Mouse (Mus musculus): ENCODE data around the gene P4htm. TPM values are rescaled to one million over a fixed set of nuclear protein-coding genes. Genes with fewer than 3 reads are reported as not detected.
A peak's percentile ranks its signal among the peaks of the same experiment; 100 is the strongest.

Gene P4htm
- 5.8 and 6.4 TPM in 2 replicates for polyA plus RNA-seq (2015; fragmentation: Nextera tagmentation; extraction: Ambion mirVana)

GRCm38 (mm10) chr9:108596998-108597764 lies at the start of gene P4htm:
TSS of gene P4htm (minus strand) at chr9:108597667.
- peak; percentile 73 for ATAC-seq
- no peaks in the 10 kb centered on the region for H3K9me3 ChIP-seq
- peaks cover 6% of the 10 kb centered on the region; the same call in 1 of the 2 replicates for H3K4me1 ChIP-seq (replicated peaks)
- peak within 1 kb of the TSS; percentile 62 for H3K9ac ChIP-seq
- WGBS: 2% methylated on average over 68 of the region's 69 CpGs
- H3K27me3 ChIP-seq (replicated peaks): no peaks in the 10 kb centered on the region
- peak within 1 kb of the TSS; percentile 78 for H3K4me3 ChIP-seq (replicated peaks)
- H3K27ac ChIP-seq: no peak within 1 kb of the TSS
- peak within 1 kb of the TSS; percentile 83 for H3K4me2 ChIP-seq (replicated peaks)
- no peaks in the 10 kb centered on the region for H3K36me3 ChIP-seq

- H3K4me1 ChIP-seq (replicated peaks): 0 out of 2 replicates have a peak, but pooled peaks cover 2% of the 10 kb centered on the region
- no peaks in the 10 kb centered on the region for H3K9me3 ChIP-seq
- peaks cover 4% of the 10 kb centered on the region for H3K36me3 ChIP-seq
- no peak overlapping the region for H3K4me2 ChIP-seq (replicated peaks)
- no peak for ATAC-seq
- no peak overlapping the region for H3K4me3 ChIP-seq (replicated peaks)
- H3K9ac ChIP-seq: no peak overlapping the region
- 94% methylated on average over 2 of the region's 2 CpGs for WGBS
- no peaks in the 10 kb centered on the region for H3K27me3 ChIP-seq (replicated peaks)
- H3K27ac ChIP-seq: no peak overlapping the region
Observed at GRCm38 (mm10) chr9:108639825-108640224, 42.4 kb upstream of the P4htm start.

GRCm38 (mm10) chr9:108635415-108635814 lies 37.9 kb upstream of the P4htm start:
- no peak overlapping the region for H3K4me2 ChIP-seq (replicated peaks)
- no peaks in the 10 kb centered on the region for H3K4me1 ChIP-seq (replicated peaks)
- no peaks in the 10 kb centered on the region for H3K27me3 ChIP-seq (replicated peaks)
- H3K4me3 ChIP-seq (replicated peaks): no peak overlapping the region
- WGBS: 78% methylated on average over 2 of the region's 2 CpGs
- ATAC-seq: no peak
- no peaks in the 10 kb centered on the region for H3K36me3 ChIP-seq
- no peaks in the 10 kb centered on the region for H3K9me3 ChIP-seq
- no peak overlapping the region for H3K27ac ChIP-seq
- H3K9ac ChIP-seq: no peak overlapping the region

GRCm38 (mm10) chr9:108633846-108634245 lies 36.4 kb upstream of the P4htm start:
- WGBS: 75% methylated on average over 2 of the region's 2 CpGs
- no peaks in the 10 kb centered on the region for H3K9me3 ChIP-seq
- no peak for ATAC-seq

GRCm38 (mm10) chr9:108632375-108632774 lies 34.9 kb upstream of the P4htm start:
- Histone ChIP-seq H3K27me3 (replicated peaks) (no peaks in the 10 kb centered on the region), H3K4me2 (replicated peaks) (no peak overlapping the region), H3K27ac (no peak overlapping the region), H3K4me1 (replicated peaks) (no peaks in the 10 kb centered on the region), H3K4me3 (replicated peaks) (no peak overlapping the region), H3K36me3 (no peaks in the 10 kb centered on the region), H3K9ac (no peak overlapping the region), H3K9me3 (no peaks in the 10 kb centered on the region)
- 87% methylated on average over 5 of the region's 5 CpGs for WGBS
- ATAC-seq: no peak

More at GRCm38 (mm10) chr9:108633846-108634245, 36.4 kb upstream of the P4htm start:
- H3K4me3 ChIP-seq (replicated peaks): no peak overlapping the region
- no peaks in the 10 kb centered on the region for H3K27me3 ChIP-seq (replicated peaks)
- no peak overlapping the region for H3K27ac ChIP-seq
- no peaks in the 10 kb centered on the region for H3K4me1 ChIP-seq (replicated peaks)
- H3K4me2 ChIP-seq (replicated peaks): no peak overlapping the region
- no peaks in the 10 kb centered on the region for H3K36me3 ChIP-seq
- H3K9ac ChIP-seq: no peak overlapping the region

GRCm38 (mm10) chr9:108631631-108632256 lies 34.3 kb upstream of the P4htm start:
- no peaks in the 10 kb centered on the region for H3K36me3 ChIP-seq
- H3K9me3 ChIP-seq: no peaks in the 10 kb centered on the region
- no peak overlapping the region for H3K4me3 ChIP-seq (replicated peaks)
- 0 out of 2 replicates have a peak, but pooled peaks have one; percentile 49 for ATAC-seq
- no peak overlapping the region for H3K9ac ChIP-seq
- no peaks in the 10 kb centered on the region for H3K4me1 ChIP-seq (replicated peaks)
- H3K27ac ChIP-seq: no peak overlapping the region
- no peaks in the 10 kb centered on the region for H3K27me3 ChIP-seq (replicated peaks)
- WGBS: 80% methylated on average over 5 of the region's 5 CpGs
- no peak overlapping the region for H3K4me2 ChIP-seq (replicated peaks)

GRCm38 (mm10) chr9:108630683-108631082 lies 33.2 kb upstream of the P4htm start:
- Histone ChIP-seq H3K9ac (no peak overlapping the region), H3K27me3 (replicated peaks) (no peaks in the 10 kb centered on the region), H3K27ac (no peak overlapping the region), H3K4me1 (replicated peaks) (no peaks in the 10 kb centered on the region), H3K4me3 (replicated peaks) (no peak overlapping the region), H3K9me3 (no peaks in the 10 kb centered on the region), H3K4me2 (replicated peaks) (no peak overlapping the region), H3K36me3 (no peaks in the 10 kb centered on the region; the same call in 1 of the 2 replicates)
- no peak for ATAC-seq
- WGBS: 79% methylated on average over 1 of the region's 1 CpGs

- WGBS: 79% methylated on average over 4 of the region's 4 CpGs
- H3K4me1 ChIP-seq (replicated peaks): no peaks in the 10 kb centered on the region
- H3K27ac ChIP-seq: no peak overlapping the region
- no peak overlapping the region for H3K4me3 ChIP-seq (replicated peaks)
- peaks cover 6% of the 10 kb centered on the region; the same call in 1 of the 2 replicates for H3K36me3 ChIP-seq
- no peak overlapping the region for H3K9ac ChIP-seq
- H3K9me3 ChIP-seq: no peaks in the 10 kb centered on the region
- no peak overlapping the region for H3K4me2 ChIP-seq (replicated peaks)
- H3K27me3 ChIP-seq (replicated peaks): no peaks in the 10 kb centered on the region
- no peak for ATAC-seq
Observed at GRCm38 (mm10) chr9:108628141-108628540, 30.7 kb upstream of the P4htm start.

- H3K27me3 ChIP-seq (replicated peaks): no peaks in the 10 kb centered on the region
- H3K4me3 ChIP-seq (replicated peaks): no peak overlapping the region
- H3K9me3 ChIP-seq: no peaks in the 10 kb centered on the region
- WGBS: 64% methylated on average over 2 of the region's 2 CpGs
- H3K36me3 ChIP-seq: peaks cover 6% of the 10 kb centered on the region; the same call in 1 of the 2 replicates
- H3K4me1 ChIP-seq (replicated peaks): no peaks in the 10 kb centered on the region
- H3K27ac ChIP-seq: no peak overlapping the region
- H3K4me2 ChIP-seq (replicated peaks): no peak overlapping the region
- no peak for ATAC-seq
- no peak overlapping the region for H3K9ac ChIP-seq
Observed at GRCm38 (mm10) chr9:108626498-108626897, 29.0 kb upstream of the P4htm start.

- no peaks in the 10 kb centered on the region for H3K4me1 ChIP-seq (replicated peaks)
- no peak overlapping the region for H3K9ac ChIP-seq
- 86% methylated on average over 1 of the region's 1 CpGs for WGBS
- H3K4me2 ChIP-seq (replicated peaks): no peak overlapping the region
- no peak overlapping the region for H3K4me3 ChIP-seq (replicated peaks)
- H3K9me3 ChIP-seq: no peaks in the 10 kb centered on the region
- H3K27me3 ChIP-seq (replicated peaks): no peaks in the 10 kb centered on the region
- peaks cover 17% of the 10 kb centered on the region for H3K36me3 ChIP-seq
- no peak for ATAC-seq
- no peak overlapping the region for H3K27ac ChIP-seq
Observed at GRCm38 (mm10) chr9:108617301-108617700, 19.8 kb upstream of the P4htm start.

GRCm38 (mm10) chr9:108611488-108611887 lies 14.0 kb upstream of the P4htm start:
- Histone ChIP-seq H3K9ac (no peak overlapping the region), H3K27ac (no peak overlapping the region), H3K27me3 (replicated peaks) (no peaks in the 10 kb centered on the region), H3K9me3 (no peaks in the 10 kb centered on the region), H3K4me1 (replicated peaks) (0 out of 2 replicates have a peak, but pooled peaks cover 4% of the 10 kb centered on the region), H3K36me3 (peaks cover 46% of the 10 kb centered on the region), H3K4me2 (replicated peaks) (no peak overlapping the region), H3K4me3 (replicated peaks) (no peak overlapping the region)
- WGBS: 95% methylated on average over 10 of the region's 10 CpGs
- ATAC-seq: no peak

GRCm38 (mm10) chr9:108608889-108609288 lies 11.4 kb upstream of the P4htm start:
- Histone ChIP-seq H3K36me3 (peaks cover 59% of the 10 kb centered on the region), H3K9me3 (no peaks in the 10 kb centered on the region), H3K27ac (no peak overlapping the region), H3K27me3 (replicated peaks) (no peaks in the 10 kb centered on the region), H3K4me3 (replicated peaks) (no peak overlapping the region), H3K4me1 (replicated peaks) (0 out of 2 replicates have a peak, but pooled peaks cover 4% of the 10 kb centered on the region), H3K9ac (no peak overlapping the region), H3K4me2 (replicated peaks) (no peak overlapping the region)
- peak; percentile 74 for ATAC-seq
- WGBS: 75% methylated on average over 4 of the region's 4 CpGs

Data from intestine, embryonic 15.5 days (tissue).